ENCODE assay signal across 11 mouse cellular contexts in genomic region chr2:147617849-147618248, GRCm38 (mm10).
DNase-seq lines count a peak whose midpoint lies in the region; ATAC-seq and TF ChIP-seq lines count a peak whose summit lies in the region.
"Had no signal": no experiment of that assay in that cellular context is flagged by ENCODE, and none has a peak within 500 bp of the region (broad histone marks: within the 10 kb centered on the region; RNA-seq: fewer than 3 reads in every experiment).

No protein-coding gene starts in this region.

- H3K27ac ChIP-seq in forebrain, embryonic 13.5 days = no peak overlapping the region
- H3K27ac ChIP-seq in forebrain, embryonic 10.5 days = no peak overlapping the region
- no peak overlapping the region for H3K27ac ChIP-seq in midbrain, postnatal 0 days (ENCODE audit: low read depth, low read length)
- H3K27ac ChIP-seq in midbrain, embryonic 11.5 days (ENCODE audit: low read depth, low read length) = no peak overlapping the region
- H3K27ac ChIP-seq in cerebellum, adult 2 months (ENCODE audit: insufficient read depth, low read length) = no peak overlapping the region
- H3K27ac ChIP-seq: hindbrain, embryonic 14.5 days; midbrain, embryonic 13.5 days had no signal

- ATAC-seq in forebrain, embryonic 13.5 days = peak; percentile 59
- no peak for ATAC-seq in midbrain, postnatal 0 days (ENCODE audit: low FRiP score)
- no peak for ATAC-seq in midbrain, embryonic 11.5 days (ENCODE audit: low FRiP score)
- ATAC-seq: midbrain, embryonic 13.5 days had no signal

- no peak for TF ChIP-seq POLR2A in cerebellum, adult 2 months (IDR thresholded peaks at IDR 0.05; ENCODE audit: borderline replicate concordance, insufficient read depth, low read length)

- no peaks in the 10 kb centered on the region for H3K27me3 ChIP-seq in forebrain, embryonic 13.5 days
- no peaks in the 10 kb centered on the region for H3K27me3 ChIP-seq in forebrain, embryonic 10.5 days (ENCODE audit: poor library complexity, severe bottlenecking)
- H3K27me3 ChIP-seq in midbrain, postnatal 0 days (ENCODE audit: insufficient read depth, low read length) = no peaks in the 10 kb centered on the region
- H3K27me3 ChIP-seq in midbrain, embryonic 11.5 days (ENCODE audit: control insufficient read depth, insufficient read depth, low read length) = no peaks in the 10 kb centered on the region
- no peaks in the 10 kb centered on the region for H3K27me3 ChIP-seq in cerebellum, adult 2 months (ENCODE audit: control insufficient read depth, insufficient read depth, low read length)
- H3K27me3 ChIP-seq: midbrain, embryonic 13.5 days had no signal

- no peaks in the 10 kb centered on the region for H3K36me3 ChIP-seq in forebrain, embryonic 13.5 days (ENCODE audit: poor library complexity, severe bottlenecking)
- no peaks in the 10 kb centered on the region for H3K36me3 ChIP-seq in forebrain, embryonic 10.5 days (replicated peaks)
- H3K36me3 ChIP-seq in midbrain, postnatal 0 days (ENCODE audit: insufficient read depth, low read length) = no peaks in the 10 kb centered on the region
- H3K36me3 ChIP-seq in midbrain, embryonic 11.5 days (ENCODE audit: control insufficient read depth, insufficient read depth, low read length) = no peaks in the 10 kb centered on the region
- H3K36me3 ChIP-seq: midbrain, embryonic 13.5 days had no signal

- 68% methylated on average over 10 of the region's 10 CpGs for WGBS in forebrain, embryonic 13.5 days
- WGBS in forebrain, embryonic 10.5 days = 69% methylated on average over 10 of the region's 10 CpGs
- WGBS in midbrain, postnatal 0 days = 57% methylated on average over 10 of the region's 10 CpGs
- WGBS in midbrain, embryonic 11.5 days = 73% methylated on average over 10 of the region's 10 CpGs
- 30% methylated on average over 10 of the region's 10 CpGs for WGBS in cerebellum, adult 2 months

- TF ChIP-seq CTCF in midbrain, postnatal 0 days (IDR thresholded peaks at IDR 0.05) = 0 out of 2 replicates have a peak, but pooled peaks have one; percentile 16
- TF ChIP-seq CTCF in cerebellum, adult 2 months (IDR thresholded peaks at IDR 0.05; ENCODE audit: borderline replicate concordance, insufficient read depth, low read depth, low read length) = no peak

- H3K9ac ChIP-seq in forebrain, embryonic 13.5 days = no peak overlapping the region
- H3K9ac ChIP-seq in midbrain, postnatal 0 days (replicated peaks; ENCODE audit: low read length, poor library complexity, severe bottlenecking) = no peak overlapping the region
- no peak overlapping the region for H3K9ac ChIP-seq in midbrain, embryonic 11.5 days (ENCODE audit: low read length)
- H3K9ac ChIP-seq: hindbrain, embryonic 14.5 days; midbrain, embryonic 13.5 days had no signal

- DNase-seq in forebrain, embryonic 10.5 days (ENCODE audit: extremely low spot score, low spot score) = no peak
- peak; percentile 53 for DNase-seq in midbrain, postnatal 0 days (ENCODE audit: low spot score)
- no peak for DNase-seq in midbrain, embryonic 11.5 days (ENCODE audit: low spot score, missing footprints)
- peak; percentile 8 to 41 for DNase-seq in layer of hippocampus, adult 18-20 months (ENCODE audit: low spot score in 2 of 2)
- peak; percentile 35 for DNase-seq in right cerebral cortex, postnatal 4 days
- DNase-seq in cerebellum, adult 2 months = no peak
- DNase-seq in kidney, postnatal 4 days = no peak
- DNase-seq: lung, adult 18-20 months had no signal

- no peak overlapping the region for H3K4me3 ChIP-seq in forebrain, embryonic 13.5 days
- no peak overlapping the region for H3K4me3 ChIP-seq in forebrain, embryonic 10.5 days
- H3K4me3 ChIP-seq in midbrain, postnatal 0 days (ENCODE audit: low read depth, low read length) = no peak overlapping the region
- H3K4me3 ChIP-seq in midbrain, embryonic 11.5 days (ENCODE audit: low read depth, low read length) = no peak overlapping the region
- H3K4me3 ChIP-seq in cerebellum, adult 2 months (replicated peaks; ENCODE audit: insufficient read depth, low read depth, low read length) = no peak overlapping the region
- H3K4me3 ChIP-seq: midbrain, embryonic 13.5 days had no signal

- H3K4me1 ChIP-seq in forebrain, embryonic 13.5 days = no peaks in the 10 kb centered on the region
- peaks cover 13% of the 10 kb centered on the region for H3K4me1 ChIP-seq in forebrain, embryonic 10.5 days
- no peaks in the 10 kb centered on the region for H3K4me1 ChIP-seq in midbrain, postnatal 0 days (ENCODE audit: insufficient read depth, low read length)
- no peaks in the 10 kb centered on the region for H3K4me1 ChIP-seq in midbrain, embryonic 11.5 days (ENCODE audit: control insufficient read depth, insufficient read depth, low read length)
- no peaks in the 10 kb centered on the region for H3K4me1 ChIP-seq in cerebellum, adult 2 months (ENCODE audit: control insufficient read depth, insufficient read depth, low read length)
- H3K4me1 ChIP-seq: midbrain, embryonic 13.5 days had no signal

- no peak overlapping the region for H3K4me2 ChIP-seq in forebrain, embryonic 13.5 days
- no peak overlapping the region for H3K4me2 ChIP-seq in midbrain, postnatal 0 days (ENCODE audit: low read depth, low read length, poor library complexity, severe bottlenecking)
- H3K4me2 ChIP-seq in midbrain, embryonic 11.5 days = no peak overlapping the region
- H3K4me2 ChIP-seq: hindbrain, embryonic 14.5 days; midbrain, embryonic 13.5 days had no signal

- H3K9me3 ChIP-seq in forebrain, embryonic 13.5 days (replicated peaks) = no peaks in the 10 kb centered on the region
- no peaks in the 10 kb centered on the region for H3K9me3 ChIP-seq in forebrain, embryonic 10.5 days
- no peaks in the 10 kb centered on the region for H3K9me3 ChIP-seq in midbrain, postnatal 0 days (ENCODE audit: low read length)
- H3K9me3 ChIP-seq in midbrain, embryonic 11.5 days (ENCODE audit: control insufficient read depth, low read length) = no peaks in the 10 kb centered on the region
- H3K9me3 ChIP-seq: midbrain, embryonic 13.5 days had no signal

Comparison
In these comparisons a context has a peak if more than half of its experiments do, and no peak if none do; other contexts are left out.
1. DNase-seq: peak in midbrain, postnatal 0 days (single experiment), layer of hippocampus, adult 18-20 months (2 of 2) and right cerebral cortex, postnatal 4 days (single experiment); none in forebrain, embryonic 10.5 days (single experiment), midbrain, embryonic 11.5 days (single experiment), cerebellum, adult 2 months (0 of 2) and kidney, postnatal 4 days (0 of 2).